ENCODE assay signal across 9 mouse cellular contexts in the genomic region with DNA sequence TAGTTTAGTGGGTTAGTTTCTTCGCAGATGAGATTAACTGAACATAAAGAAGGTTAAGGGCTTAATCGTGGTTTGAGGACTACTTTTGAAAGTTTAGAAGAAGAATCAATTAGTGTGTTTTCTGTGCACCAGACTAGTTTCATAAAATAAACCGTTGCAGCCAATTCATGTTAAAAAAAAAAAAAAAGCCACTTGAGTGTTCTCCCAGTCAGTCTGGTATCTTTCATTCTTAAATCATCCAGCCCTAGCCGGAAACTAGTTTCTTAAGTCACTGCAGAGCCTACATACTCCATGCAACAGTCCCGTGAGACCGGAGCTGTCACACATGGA. TPM values are rescaled to one million over a fixed set of nuclear protein-coding genes. Genes with fewer than 3 reads are reported as not detected.
DNase-seq lines count a peak whose midpoint lies in the region; ATAC-seq and TF ChIP-seq lines count a peak whose summit lies in the region.
"Had no signal": no experiment of that assay in that cellular context is flagged by ENCODE, and none has a peak within 500 bp of the region (broad histone marks: within the 10 kb centered on the region; RNA-seq: fewer than 3 reads in every experiment).

No protein-coding gene starts in this region.

- H3K36me3 ChIP-seq in kidney, postnatal 0 days (ENCODE audit: insufficient read depth, low read length) = no peaks in the 10 kb centered on the region
- H3K36me3 ChIP-seq in hindbrain, postnatal 0 days (ENCODE audit: insufficient read depth, low read length) = no peaks in the 10 kb centered on the region; the same call in 1 of the 2 replicates
- no peaks in the 10 kb centered on the region for H3K36me3 ChIP-seq in midbrain, embryonic 16.5 days (ENCODE audit: control insufficient read depth, insufficient read depth, low read length)

- 0 out of 2 replicates have a peak, but pooled peaks have one; percentile 26 for ATAC-seq in kidney, postnatal 0 days (replicated peaks; ENCODE audit: low FRiP score, low read depth)
- no peak for ATAC-seq in hindbrain, postnatal 0 days
- ATAC-seq in midbrain, embryonic 16.5 days = no peak
- ATAC-seq in megakaryocyte progenitor cell, adult 5-6 weeks (replicated peaks; ENCODE audit: poor library complexity) = no peak

- DNase-seq in kidney, postnatal 0 days (ENCODE audit: low spot score) = no peak
- DNase-seq in kidney, adult 8-10 months = no peak
- DNase-seq in hindbrain, postnatal 0 days (ENCODE audit: low spot score) = no peak
- DNase-seq in ovary, adult 18-20 months (ENCODE audit: low spot score) = no peak
- no peak for DNase-seq in lung, adult 18-20 months

- no peaks in the 10 kb centered on the region for H3K27me3 ChIP-seq in kidney, postnatal 0 days (ENCODE audit: insufficient read depth, low read length)
- H3K27me3 ChIP-seq in hindbrain, postnatal 0 days (ENCODE audit: insufficient read depth, low read length) = no peaks in the 10 kb centered on the region
- no peaks in the 10 kb centered on the region for H3K27me3 ChIP-seq in midbrain, embryonic 16.5 days (ENCODE audit: control insufficient read depth, insufficient read depth, low read depth, low read length)

- TF ChIP-seq CTCF in kidney, postnatal 0 days (IDR thresholded peaks at IDR 0.05; ENCODE audit: low read depth) = no peak
- no peak for TF ChIP-seq CTCF in cortical plate, adult 2 months (IDR thresholded peaks at IDR 0.05; ENCODE audit: extremely low read depth, insufficient read depth, low read length)
- no peak for TF ChIP-seq CTCF in hindbrain, postnatal 0 days (IDR thresholded peaks at IDR 0.05; ENCODE audit: low read depth)

- H3K4me1 ChIP-seq in kidney, postnatal 0 days (replicated peaks; ENCODE audit: insufficient read depth, low read length) = peaks cover 15% of the 10 kb centered on the region; the same call in 1 of the 2 replicates
- H3K4me1 ChIP-seq in cortical plate, adult 2 months (ENCODE audit: control insufficient read depth, insufficient read depth, low read length) = peaks cover 2% of the 10 kb centered on the region; the same call in 1 of the 2 replicates
- peaks cover 5% of the 10 kb centered on the region; the same call in 1 of the 2 replicates for H3K4me1 ChIP-seq in hindbrain, postnatal 0 days (ENCODE audit: insufficient read depth, low read length)
- peaks cover 13% of the 10 kb centered on the region for H3K4me1 ChIP-seq in midbrain, embryonic 16.5 days (ENCODE audit: control insufficient read depth, insufficient read depth, low read length)

- peak overlapping the region; percentile 98 for H3K27ac ChIP-seq in kidney, postnatal 0 days
- H3K27ac ChIP-seq in cortical plate, adult 2 months (ENCODE audit: insufficient read depth, low read length) = no peak overlapping the region
- peak overlapping the region; percentile 97; the same call in 1 of the 2 replicates for H3K27ac ChIP-seq in hindbrain, postnatal 0 days
- no peak overlapping the region; the same call in 1 of the 2 replicates for H3K27ac ChIP-seq in midbrain, embryonic 16.5 days (ENCODE audit: low read length)

- WGBS in kidney, postnatal 0 days = 14% methylated on average over 6 of the region's 6 CpGs
- WGBS in hindbrain, postnatal 0 days = 20% methylated on average over 6 of the region's 6 CpGs
- WGBS in midbrain, embryonic 16.5 days = 20% methylated on average over 6 of the region's 6 CpGs

- no peaks in the 10 kb centered on the region for H3K9me3 ChIP-seq in kidney, postnatal 0 days (replicated peaks; ENCODE audit: low read length)
- H3K9me3 ChIP-seq in hindbrain, postnatal 0 days (ENCODE audit: low read length) = no peaks in the 10 kb centered on the region
- no peaks in the 10 kb centered on the region for H3K9me3 ChIP-seq in midbrain, embryonic 16.5 days (replicated peaks; ENCODE audit: control insufficient read depth, low read length, poor library complexity, severe bottlenecking)

- H3K4me2 ChIP-seq in kidney, postnatal 0 days (ENCODE audit: low read length) = peak overlapping the region; percentile 83
- H3K4me2 ChIP-seq in hindbrain, postnatal 0 days (ENCODE audit: low read depth, low read length) = peak overlapping the region; percentile 80
- H3K4me2 ChIP-seq in midbrain, embryonic 16.5 days (ENCODE audit: low read length) = peak overlapping the region; percentile 91

- no peak for TF ChIP-seq POLR2A in cortical plate, adult 2 months (IDR thresholded peaks at IDR 0.05; ENCODE audit: extremely low read depth, insufficient read depth, low read length)

- peak overlapping the region; percentile 85 for H3K4me3 ChIP-seq in kidney, postnatal 0 days (replicated peaks; ENCODE audit: low read depth, low read length)
- peak overlapping the region; percentile 62 for H3K4me3 ChIP-seq in cortical plate, adult 2 months (ENCODE audit: insufficient read depth, low read length)
- H3K4me3 ChIP-seq in hindbrain, postnatal 0 days (ENCODE audit: low read length) = peak overlapping the region; percentile 94
- H3K4me3 ChIP-seq in midbrain, embryonic 16.5 days (ENCODE audit: low read depth, low read length) = peak overlapping the region; percentile 85

- H3K9ac ChIP-seq in kidney, postnatal 0 days (ENCODE audit: low read depth, low read length) = peak overlapping the region; percentile 92
- peak overlapping the region; percentile 89 for H3K9ac ChIP-seq in hindbrain, postnatal 0 days (replicated peaks; ENCODE audit: low read length)
- H3K9ac ChIP-seq in midbrain, embryonic 16.5 days (ENCODE audit: low read depth, low read length) = peak overlapping the region; percentile 78

RNA-seq across cellular contexts. Expression of a gene that starts 1.3 kb away (rescaled TPM):
- 49.9 and 50.3 TPM in 2 replicates for polyA plus RNA-seq in kidney, postnatal 0 days (2015; fragmentation: Nextera tagmentation; extraction: Ambion mirVana)
- 138 and 144 TPM in 2 replicates for polyA plus RNA-seq in cortical plate, adult 2 months (2012; rRNA removed)
- 107 and 109 TPM in 2 replicates for total RNA-seq in hindbrain, postnatal 0 days (2014; rRNA removed)
- polyA plus RNA-seq in hindbrain, postnatal 0 days (2015; fragmentation: Nextera tagmentation; extraction: Ambion mirVana) = 86.7 and 88.9 TPM in 2 replicates
- polyA plus RNA-seq in midbrain, embryonic 16.5 days (2015; fragmentation: Nextera tagmentation; extraction: Ambion mirVana) = 74.0 and 81.0 TPM in 2 replicates
- 51.1 and 58.3 TPM in 2 replicates for total RNA-seq in megakaryocyte progenitor cell, adult 5-6 weeks (2015)
- total RNA-seq in megakaryocyte progenitor cell, adult 5-6 weeks (2017) = 48.1 and 61.6 TPM in 2 replicates

RNA-seq across cellular contexts. Expression of a gene that starts 1.4 kb away (rescaled TPM):
- 21.9 and 22.8 TPM in 2 replicates for polyA plus RNA-seq in kidney, postnatal 0 days (2015; fragmentation: Nextera tagmentation; extraction: Ambion mirVana)
- 18.0 and 19.1 TPM in 2 replicates for polyA plus RNA-seq in cortical plate, adult 2 months (2012; rRNA removed)
- total RNA-seq in hindbrain, postnatal 0 days (2014; rRNA removed) = 36.7 and 41.2 TPM in 2 replicates
- polyA plus RNA-seq in hindbrain, postnatal 0 days (2015; fragmentation: Nextera tagmentation; extraction: Ambion mirVana) = 29.3 and 35.2 TPM in 2 replicates
- 42.5 and 44.5 TPM in 2 replicates for polyA plus RNA-seq in midbrain, embryonic 16.5 days (2015; fragmentation: Nextera tagmentation; extraction: Ambion mirVana)
- 11.0 and 12.4 TPM in 2 replicates for total RNA-seq in megakaryocyte progenitor cell, adult 5-6 weeks (2015)
- 5.1 and 15.3 TPM in 2 replicates for total RNA-seq in megakaryocyte progenitor cell, adult 5-6 weeks (2017)

RNA-seq across cellular contexts. Expression of a gene that starts 55.8 kb away (rescaled TPM):
- polyA plus RNA-seq in kidney, postnatal 0 days (2015; fragmentation: Nextera tagmentation; extraction: Ambion mirVana) = 1.3 and 2.1 TPM in 2 replicates
- polyA plus RNA-seq in cortical plate, adult 2 months (2012; rRNA removed) = not detected in 2 replicates
- total RNA-seq in hindbrain, postnatal 0 days (2014; rRNA removed) = 0.10 TPM in 1 of 2 replicates, not detected in the other
- polyA plus RNA-seq in hindbrain, postnatal 0 days (2015; fragmentation: Nextera tagmentation; extraction: Ambion mirVana) = 0.09 and 0.11 TPM in 2 replicates
- polyA plus RNA-seq in midbrain, embryonic 16.5 days (2015; fragmentation: Nextera tagmentation; extraction: Ambion mirVana) = not detected in 2 replicates
- total RNA-seq in megakaryocyte progenitor cell, adult 5-6 weeks (2015) = not detected in 2 replicates
- total RNA-seq in megakaryocyte progenitor cell, adult 5-6 weeks (2017) = not detected in 2 replicates
- total RNA-seq: neutrophil, adult 5-6 weeks had no signal

Comparison
In these comparisons a context has a peak if more than half of its experiments do, and no peak if none do; other contexts are left out.
1. H3K27ac ChIP-seq: peak in kidney, postnatal 0 days (single experiment) and hindbrain, postnatal 0 days (single experiment); none in cortical plate, adult 2 months (single experiment) and midbrain, embryonic 16.5 days (single experiment).
2. Peak in every context shown above with its lines, with median percentiles within 50 percentile points of each other: H3K4me2 ChIP-seq, H3K4me3 ChIP-seq and H3K9ac ChIP-seq.